Mouse (Mus musculus) frontal cortex, postnatal 10 days (tissue): ENCODE data around the gene Gapvd1.
"Not testable (repeated sequence)": the region's sequence is repeated elsewhere in the genome, so short reads cannot be mapped to it uniquely, and the experiment has no call there.

Experiments used
- DNase-seq, 2 experiments: peaks; one replicate each; pipeline ENCODE4 v3.0.0; 2022; ENCODE audit warnings: low spot score in 2 of 2, mixed read lengths in 1 of 2

Gene Gapvd1

GRCm38 (mm10) chr2:34771368-34772226, 16.6 kb upstream of the Gapvd1 start, which contains the start of gene Hspa5:
TSS of gene Hspa5 (plus strand) at chr2:34771970.
- DNase-seq, result peak; percentile 99 to 100

GRCm38 (mm10) chr2:34770951-34771350, 15.9 kb upstream of the Gapvd1 start:
- DNase-seq, result no peak

GRCm38 (mm10) chr2:34770049-34770448, 15.0 kb upstream of the Gapvd1 start:
- DNase-seq, result no peak

- DNase-seq, result no peak
These were observed 9.8 kb upstream of the Gapvd1 start for GRCm38 (mm10) chr2:34764801-34765200.

- DNase-seq, result no peak
These were observed 7.8 kb upstream of the Gapvd1 start for GRCm38 (mm10) chr2:34762872-34763271.

GRCm38 (mm10) chr2:34762174-34762573, 7.1 kb upstream of the Gapvd1 start:
- no peak for DNase-seq

GRCm38 (mm10) chr2:34761272-34761671, 6.2 kb upstream of the Gapvd1 start:
- not testable (repeated sequence) for DNase-seq

- DNase-seq, result no peak
These were observed 2.3 kb upstream of the Gapvd1 start for GRCm38 (mm10) chr2:34757341-34757740.

- DNase-seq, result peak; percentile 72 to 80
These were observed 1.1 kb downstream of the Gapvd1 start for GRCm38 (mm10) chr2:34753811-34754550.

GRCm38 (mm10) chr2:34750245-34750644, 4.8 kb downstream of the Gapvd1 start:
- no peak for DNase-seq

GRCm38 (mm10) chr2:34748479-34748878, 6.6 kb downstream of the Gapvd1 start:
- no peak for DNase-seq

- DNase-seq, result no peak
These were observed 9.4 kb downstream of the Gapvd1 start for GRCm38 (mm10) chr2:34745673-34746072.

- no peak for DNase-seq
These were observed 10.6 kb downstream of the Gapvd1 start for GRCm38 (mm10) chr2:34744476-34744875.

GRCm38 (mm10) chr2:34742675-34743074, 12.4 kb downstream of the Gapvd1 start:
- DNase-seq, result no peak

GRCm38 (mm10) chr2:34741390-34742159, 13.5 kb downstream of the Gapvd1 start:
- DNase-seq, result no peak

GRCm38 (mm10) chr2:34739684-34740391, 15.2 kb downstream of the Gapvd1 start:
- DNase-seq, result no peak

GRCm38 (mm10) chr2:34737911-34738310, 17.1 kb downstream of the Gapvd1 start:
- DNase-seq, result no peak

GRCm38 (mm10) chr2:34736626-34737025, 18.4 kb downstream of the Gapvd1 start:
- no peak for DNase-seq

- DNase-seq, result no peak
These were observed 27.8 kb downstream of the Gapvd1 start for GRCm38 (mm10) chr2:34727045-34727728.

- no peak for DNase-seq
These were observed 29.8 kb downstream of the Gapvd1 start for GRCm38 (mm10) chr2:34725269-34725668.

GRCm38 (mm10) chr2:34718196-34718595, 36.8 kb downstream of the Gapvd1 start:
- DNase-seq, result no peak
